Mouse (Mus musculus) bone marrow macrophage, adult 2 months (primary cell): Measurements from ENCODE around the gene Pradc1.

Experiments used
- CTCF ChIP-seq: IDR thresholded peaks from 2 replicates; pipeline ENCODE4 v1.5.1; 2012; ENCODE audit warnings: low read depth, mild to moderate bottlenecking, low read length, moderate library complexity
- POLR2A ChIP-seq: IDR thresholded peaks from 2 replicates; pipeline ENCODE4 v1.6.1; 2012; ENCODE audit warnings: mild to moderate bottlenecking, low read depth, low read length, borderline replicate concordance

DNA sequence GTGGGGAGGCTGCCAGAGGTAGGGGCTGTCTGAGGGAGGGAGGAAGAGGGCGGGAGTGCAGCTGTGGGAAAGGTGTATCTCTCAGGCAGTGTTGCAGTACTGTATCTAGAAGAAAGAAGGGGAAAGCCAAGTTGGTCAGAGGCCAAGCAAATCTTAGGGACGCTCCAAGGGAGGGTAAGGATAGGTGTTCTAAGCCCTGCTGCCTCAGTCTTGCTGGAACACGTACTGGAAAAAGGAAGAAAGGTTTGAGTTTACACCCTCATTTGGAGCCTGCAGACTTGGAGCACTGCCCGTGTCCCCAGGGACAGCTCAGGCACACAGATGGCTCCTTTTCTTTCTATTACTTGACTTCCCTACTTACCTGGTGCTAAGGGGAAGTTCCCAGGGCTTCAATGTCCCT is 10.6 kb downstream of the Pradc1 start:
- TF ChIP-seq POLR2A (no peak), CTCF (no peak)
